In the genomic region with DNA sequence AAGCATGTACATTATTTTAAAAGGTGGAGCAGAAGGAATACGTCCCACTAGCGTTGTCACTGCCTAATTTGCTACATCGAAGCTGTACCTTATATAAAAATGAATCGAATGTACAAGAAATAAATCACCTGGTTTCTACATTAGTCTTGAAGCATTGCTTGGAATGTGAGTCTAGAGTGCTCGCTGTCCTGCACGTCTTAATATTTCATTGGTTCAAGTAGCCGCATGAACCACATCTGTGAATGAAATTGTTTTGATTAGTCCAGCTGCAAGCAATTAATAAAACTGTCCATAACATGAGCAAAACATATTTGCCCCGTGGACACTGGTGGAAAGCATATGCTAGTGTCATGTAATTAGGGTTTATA, we compare ENCODE assay signal across 8 mouse cellular contexts.
A peak's percentile ranks its signal among the peaks of the same experiment; 100 is the strongest.
DNase-seq lines count a peak whose midpoint lies in the region; ATAC-seq and TF ChIP-seq lines count a peak whose summit lies in the region.

No protein-coding gene starts in this region.

- ATAC-seq in heart, embryonic 13.5 days (ENCODE audit: extremely low read depth, insufficient number of reproducible peaks, low FRiP score, low TSS enrichment): no peak
- peak; percentile 35 for ATAC-seq in forebrain, embryonic 14.5 days
- ATAC-seq in liver, embryonic 13.5 days (ENCODE audit: low read depth): no peak

- no peak for TF ChIP-seq CTCF in CH12.LX (conservative IDR thresholded peaks at IDR 0.05 in 1 of 2, IDR thresholded peaks at IDR 0.05 in 1 of 2; ENCODE audit: low read depth in 2 of 2, low read length in 2 of 2)

- no peak for TF ChIP-seq POLR2A in CH12.LX (IDR thresholded peaks at IDR 0.05; ENCODE audit: low read depth, low read length)

- H3K4me3 ChIP-seq in heart, embryonic 13.5 days: peak overlapping the region; percentile 47
- peak overlapping the region; percentile 36 to 48 (median 47) for H3K4me3 ChIP-seq in CH12.LX (replicated peaks in 1 of 3; ENCODE audit: low read depth in 2 of 3, low read length in 2 of 3, poor library complexity in 1 of 3)
- H3K4me3 ChIP-seq in forebrain, embryonic 14.5 days (ENCODE audit: low read depth, low read length): peak overlapping the region; percentile 52
- peak overlapping the region; percentile 32; the same call in 1 of the 2 replicates for H3K4me3 ChIP-seq in liver, embryonic 13.5 days (replicated peaks)

- dilution Hi-C loops in CH12.LX (cut with MboI; ENCODE audit: extremely low pct_ligation_motif_present, extremely low pct_unique_long_range_greater_than_20kb, low sequenced_read_pairs): no loop called here

- no peaks in the 10 kb centered on the region for H3K79me2 ChIP-seq in CH12.LX (replicated peaks; ENCODE audit: control insufficient read depth, extremely low read depth, insufficient read depth, poor library complexity, severe bottlenecking)

- no peak for TF ChIP-seq EP300 in CH12.LX (IDR thresholded peaks at IDR 0.05; ENCODE audit: low read length)

- peaks cover 5% of the 10 kb centered on the region; the same call in 1 of the 2 replicates for H3K4me1 ChIP-seq in heart, embryonic 13.5 days
- peaks cover 0 to 8% of the 10 kb centered on the region in 2 experiments; a peak in 3 of 4 replicates for H3K4me1 ChIP-seq in CH12.LX (ENCODE audit: control insufficient read depth in 1 of 2, insufficient read depth in 2 of 2)
- 0 out of 2 replicates have a peak, but pooled peaks cover 4% of the 10 kb centered on the region for H3K4me1 ChIP-seq in forebrain, embryonic 14.5 days (ENCODE audit: control insufficient read depth, insufficient read depth, low read length)
- H3K4me1 ChIP-seq in liver, embryonic 13.5 days (replicated peaks): no peaks in the 10 kb centered on the region

- peak overlapping the region; percentile 68 for H3K4me2 ChIP-seq in heart, embryonic 13.5 days
- H3K4me2 ChIP-seq in CH12.LX (ENCODE audit: insufficient read depth, low read depth, poor library complexity, severe bottlenecking): peak overlapping the region; percentile 39
- peak overlapping the region; percentile 73 for H3K4me2 ChIP-seq in forebrain, embryonic 14.5 days (ENCODE audit: low read length)
- peak overlapping the region; percentile 50 for H3K4me2 ChIP-seq in liver, embryonic 13.5 days

- TF ChIP-seq RAD21 in CH12.LX (IDR thresholded peaks at IDR 0.05; ENCODE audit: low read depth, low read length): no peak

- H3K9me3 ChIP-seq in heart, embryonic 13.5 days: no peaks in the 10 kb centered on the region
- H3K9me3 ChIP-seq in CH12.LX (replicated peaks; ENCODE audit: low read length): no peaks in the 10 kb centered on the region
- no peaks in the 10 kb centered on the region for H3K9me3 ChIP-seq in forebrain, embryonic 14.5 days (replicated peaks; ENCODE audit: control insufficient read depth, low read length)
- no peaks in the 10 kb centered on the region for H3K9me3 ChIP-seq in liver, embryonic 13.5 days (replicated peaks)

- no peak for DNase-seq in heart, adult 11 months
- DNase-seq in CH12.LX (ENCODE audit: extremely low read depth): no peak
- no peak for DNase-seq in forebrain, embryonic 14.5 days (ENCODE audit: low spot score)
- no peak for DNase-seq in liver, embryonic 13.5 days
- DNase-seq in thymus, postnatal 4 days: no peak
- DNase-seq in adrenal gland, postnatal 25 days: no peak
- no peak for DNase-seq in frontal cortex, postnatal 36 days (ENCODE audit: low spot score in 2 of 2)

- H3K27ac ChIP-seq in heart, embryonic 13.5 days (replicated peaks): no peak overlapping the region
- H3K27ac ChIP-seq in CH12.LX (ENCODE audit: insufficient read depth, low read depth): no peak overlapping the region
- H3K27ac ChIP-seq in forebrain, embryonic 14.5 days (ENCODE audit: low read depth, low read length): no peak overlapping the region
- no peak overlapping the region for H3K27ac ChIP-seq in liver, embryonic 13.5 days

- no peak overlapping the region for H3K9ac ChIP-seq in heart, embryonic 13.5 days
- no peak overlapping the region for H3K9ac ChIP-seq in CH12.LX (ENCODE audit: insufficient read depth, low read depth)
- H3K9ac ChIP-seq in forebrain, embryonic 14.5 days (ENCODE audit: low read length): peak overlapping the region; percentile 33
- H3K9ac ChIP-seq in liver, embryonic 13.5 days: no peak overlapping the region

- H3K27me3 ChIP-seq in heart, embryonic 13.5 days (replicated peaks): no peaks in the 10 kb centered on the region
- no peaks in the 10 kb centered on the region for H3K27me3 ChIP-seq in CH12.LX (replicated peaks)
- H3K27me3 ChIP-seq in forebrain, embryonic 14.5 days (replicated peaks; ENCODE audit: control insufficient read depth, insufficient read depth, low read length): no peaks in the 10 kb centered on the region
- H3K27me3 ChIP-seq in liver, embryonic 13.5 days: no peaks in the 10 kb centered on the region

- H3K36me3 ChIP-seq in heart, embryonic 13.5 days: no peaks in the 10 kb centered on the region
- H3K36me3 ChIP-seq in CH12.LX (replicated peaks in 1 of 2; ENCODE audit: control insufficient read depth in 1 of 2, insufficient read depth in 1 of 2, low read length in 1 of 2): no peaks in the 10 kb centered on the region
- H3K36me3 ChIP-seq in forebrain, embryonic 14.5 days (ENCODE audit: control insufficient read depth, insufficient read depth, low read length): no peaks in the 10 kb centered on the region
- H3K36me3 ChIP-seq in liver, embryonic 13.5 days: no peaks in the 10 kb centered on the region

- WGBS in heart, embryonic 13.5 days: 27% methylated on average over 8 of the region's 8 CpGs
- 21% methylated on average over 8 of the region's 8 CpGs for WGBS in forebrain, embryonic 14.5 days
- WGBS in liver, embryonic 13.5 days (ENCODE audit: insufficient replicate concordance): 25% methylated on average over 8 of the region's 8 CpGs

- in situ Hi-C loops in CH12.LX (cut with MboI; ENCODE audit: low pct_ligation_motif_present, low pct_unique_long_range_greater_than_20kb, low sequenced_read_pairs): no loop called here

TF ChIP-seq in CH12.LX, 34 proteins besides CTCF, POLR2A, EP300 and RAD21:
- TF ChIP-seq NRF1 (IDR thresholded peaks at IDR 0.05; ENCODE audit: low read depth, low read length): no peak
- no peak for TF ChIP-seq MXI1 (IDR thresholded peaks at IDR 0.05; ENCODE audit: low read depth, low read length)
- TF ChIP-seq ZKSCAN1 (IDR thresholded peaks at IDR 0.05; ENCODE audit: borderline replicate concordance, low read depth, low read length): no peak
- TF ChIP-seq TBP (conservative IDR thresholded peaks at IDR 0.05; ENCODE audit: low read depth, low read length): no peak
- TF ChIP-seq HCFC1 (IDR thresholded peaks at IDR 0.05; ENCODE audit: low read depth, low read length): no peak; the same call in 1 of the 2 replicates
- TF ChIP-seq SMC3 (IDR thresholded peaks at IDR 0.05; ENCODE audit: low read depth, low read length): no peak
- no peak for TF ChIP-seq USF2 (conservative IDR thresholded peaks at IDR 0.05; ENCODE audit: low read depth, low read length)
- no peak for TF ChIP-seq CHD2 (IDR thresholded peaks at IDR 0.05; ENCODE audit: low read length)
- no peak for TF ChIP-seq NELFE (IDR thresholded peaks at IDR 0.05; ENCODE audit: low read depth, low read length)
- TF ChIP-seq ELF1 (IDR thresholded peaks at IDR 0.05; ENCODE audit: low read depth, low read length): no peak
- no peak for TF ChIP-seq BHLHE40 (IDR thresholded peaks at IDR 0.05; ENCODE audit: low read depth, low read length)
- TF ChIP-seq UBTF (IDR thresholded peaks at IDR 0.05; ENCODE audit: low read depth, low read length): no peak
- TF ChIP-seq USF1 (IDR thresholded peaks at IDR 0.05; ENCODE audit: low read depth, low read length): no peak
- no peak for TF ChIP-seq MYC (IDR thresholded peaks at IDR 0.05; ENCODE audit: low read depth, low read length)
- TF ChIP-seq TCF12 (IDR thresholded peaks at IDR 0.05; ENCODE audit: low read depth, low read length): no peak
